8 mouse cellular contexts compared by ENCODE assay signal in genomic region chr10:57664253-57664652, GRCm38 (mm10).
"Had no signal": no experiment of that assay in that cellular context is flagged by ENCODE, and none has a peak within 500 bp of the region (broad histone marks: within the 10 kb centered on the region; RNA-seq: fewer than 3 reads in every experiment).

No protein-coding gene starts in this region.

- DNase-seq: kidney, postnatal 36 days; lung, adult 2 months; lung, postnatal 36 days; right cerebral cortex, adult 18-20 months; thymus, adult 18-20 months; thymus, postnatal 14 days had no signal

- ATAC-seq: lung, postnatal 0 days; midbrain, embryonic 13.5 days had no signal
